In genomic region chr19:9082191-9083009, GRCm38 (mm10) we compare ENCODE assay signal across 1 mouse cellular context.
TF ChIP-seq lines count a peak whose summit lies in the region.

No protein-coding gene starts in this region.

TF ChIP-seq in CH12.LX, 34 proteins besides CTCF, POLR2A, EP300 and RAD21 (continued from another document):
- TF ChIP-seq NRF1 (IDR thresholded peaks at IDR 0.05; ENCODE audit: low read depth, low read length) (peak; percentile 42; the same call in 1 of the 2 replicates), POLR2AphosphoS2 (IDR thresholded peaks at IDR 0.05; ENCODE audit: low read depth, low read length) (no peak), NELFE (IDR thresholded peaks at IDR 0.05; ENCODE audit: low read depth, low read length) (peak; percentile 63; the same call in 1 of the 2 replicates), ZNF384 (IDR thresholded peaks at IDR 0.05; ENCODE audit: low read depth, low read length) (0 out of 2 replicates have a peak, but pooled peaks have one; percentile 37), MXI1 (IDR thresholded peaks at IDR 0.05; ENCODE audit: low read depth, low read length) (peak; percentile 68), SIN3A (IDR thresholded peaks at IDR 0.05; ENCODE audit: low read length) (peak; percentile 84), MAZ (IDR thresholded peaks at IDR 0.05; ENCODE audit: low read depth, low read length) (peak; percentile 92)
